Mouse (Mus musculus): ENCODE data around the gene Oas1f.
"Not testable (repeated sequence)": the region's sequence is repeated elsewhere in the genome, so short reads cannot be mapped to it uniquely, and the experiment has no call there.

Oas1f gene

GRCm38 (mm10) chr5:120847067-120847466, at the start of gene Oas1f:
Gene Oas1f, plus strand, starts transcription at chr5:120847367.
- DNase-seq (ENCODE audit: low read depth, low spot score), result no peak

GRCm38 (mm10) chr5:120798147-120798546, 49.0 kb upstream of the Oas1f start:
- DNase-seq (ENCODE audit: low read depth, low spot score), result not testable (repeated sequence)

GRCm38 (mm10) chr5:120798943-120799342, 48.2 kb upstream of the Oas1f start:
- DNase-seq (ENCODE audit: low read depth, low spot score), result not testable (repeated sequence)

GRCm38 (mm10) chr5:120803596-120803995, 43.6 kb upstream of the Oas1f start:
- no peak for DNase-seq (ENCODE audit: low read depth, low spot score)

GRCm38 (mm10) chr5:120806458-120806857, 40.7 kb upstream of the Oas1f start:
- DNase-seq (ENCODE audit: low read depth, low spot score), result no peak

- DNase-seq (ENCODE audit: low read depth, low spot score), result no peak
Measured at GRCm38 (mm10) chr5:120809171-120809570, 38.0 kb upstream of the Oas1f start.

- DNase-seq (ENCODE audit: low read depth, low spot score), result peak; percentile 23
Measured at GRCm38 (mm10) chr5:120811951-120812819, 35.0 kb upstream of the Oas1f start, which contains the start of gene Oas1c. Gene Oas1c, minus strand, starts transcription at chr5:120812514.

GRCm38 (mm10) chr5:120813023-120813422, 34.1 kb upstream of the Oas1f start:
- no peak for DNase-seq (ENCODE audit: low read depth, low spot score)

- no peak for DNase-seq (ENCODE audit: low read depth, low spot score)
Measured at GRCm38 (mm10) chr5:120815949-120816348, 31.2 kb upstream of the Oas1f start.

- no peak for DNase-seq (ENCODE audit: low read depth, low spot score)
Measured at GRCm38 (mm10) chr5:120818999-120819398, 28.2 kb upstream of the Oas1f start.

GRCm38 (mm10) chr5:120831031-120831430, 16.1 kb upstream of the Oas1f start:
- no peak for DNase-seq (ENCODE audit: low read depth, low spot score)

GRCm38 (mm10) chr5:120833335-120834280, 13.6 kb upstream of the Oas1f start:
- no peak for DNase-seq (ENCODE audit: low read depth, low spot score)

GRCm38 (mm10) chr5:120836731-120837585, 10.2 kb upstream of the Oas1f start:
- DNase-seq (ENCODE audit: low read depth, low spot score), result no peak

GRCm38 (mm10) chr5:120844713-120845112, 2.5 kb upstream of the Oas1f start:
- no peak for DNase-seq (ENCODE audit: low read depth, low spot score)

GRCm38 (mm10) chr5:120849601-120850136, 2.5 kb downstream of the Oas1f start:
- DNase-seq (ENCODE audit: low read depth, low spot score), result no peak

- DNase-seq (ENCODE audit: low read depth, low spot score), result no peak
Measured at GRCm38 (mm10) chr5:120859241-120859640, 12.1 kb downstream of the Oas1f start.

GRCm38 (mm10) chr5:120861121-120861520, 14.0 kb downstream of the Oas1f start, which contains the start of gene Oas1h:
Gene Oas1h, plus strand, starts transcription at chr5:120861421.
- no peak for DNase-seq (ENCODE audit: low read depth, low spot score)

- no peak for DNase-seq (ENCODE audit: low read depth, low spot score)
Measured at GRCm38 (mm10) chr5:120865336-120865860, 18.2 kb downstream of the Oas1f start.

- no peak for DNase-seq (ENCODE audit: low read depth, low spot score)
Measured at GRCm38 (mm10) chr5:120869436-120870015, 22.4 kb downstream of the Oas1f start.

GRCm38 (mm10) chr5:120870081-120870480, 22.9 kb downstream of the Oas1f start:
- no peak for DNase-seq (ENCODE audit: low read depth, low spot score)

Measured in retina, adult 2 months (tissue).